Mouse (Mus musculus) midbrain, embryonic 16.5 days (tissue): ENCODE results near the gene Pde8b. TPM values are rescaled to one million over a fixed set of nuclear protein-coding genes. Genes with fewer than 3 reads are reported as not detected.
A peak's percentile ranks its signal among the peaks of the same experiment; 100 is the strongest.

Experiments used
- ATAC-seq: fragments of 200-750 bp; cut with Nextera tagmentation; 2 replicates; pipeline ENCODE4 v1.8.0; 2017; ENCODE audit warnings: moderate TSS enrichment
- H3K27ac ChIP-seq: fragments of 300-500 bp; sonication (generic); 2 replicates; pipeline ENCODE4 v1.5.1; 2014; ENCODE audit warnings: mild to moderate bottlenecking, low read length, mixed read lengths
- H3K27me3 ChIP-seq: fragments of 300-500 bp; sonication (generic); 2 replicates; pipeline ENCODE4 v1.6.1; 2014; ENCODE audit warnings: low read depth, low read length, mixed read lengths; ENCODE audit not compliant: control insufficient read depth, insufficient read depth
- H3K36me3 ChIP-seq: fragments of 300-500 bp; sonication (generic); 2 replicates; pipeline ENCODE4 v1.6.1; 2014; ENCODE audit warnings: mild to moderate bottlenecking, low read length, moderate library complexity, mixed read lengths; ENCODE audit not compliant: control insufficient read depth, insufficient read depth
- H3K4me1 ChIP-seq: fragments of 300-500 bp; sonication (generic); 2 replicates; pipeline ENCODE4 v1.6.1; 2014; ENCODE audit warnings: mild to moderate bottlenecking, low read length, mixed read lengths; ENCODE audit not compliant: control insufficient read depth, insufficient read depth
- H3K4me2 ChIP-seq: fragments of 300-500 bp; sonication (generic); 2 replicates; pipeline ENCODE4 v1.6.1; 2014; ENCODE audit warnings: mild to moderate bottlenecking, low read length, mixed read lengths
- H3K4me3 ChIP-seq: fragments of 300-500 bp; sonication (generic); 2 replicates; pipeline ENCODE4 v1.5.1; 2014; ENCODE audit warnings: low read depth, mild to moderate bottlenecking, low read length, moderate library complexity, mixed read lengths
- H3K9ac ChIP-seq: fragments of 300-500 bp; sonication (generic); 2 replicates; pipeline ENCODE4 v1.6.1; 2014; ENCODE audit warnings: low read depth, low read length, mixed read lengths
- H3K9me3 ChIP-seq: fragments of 300-500 bp; sonication (generic); replicated peaks from 2 replicates; pipeline ENCODE4 v1.6.1; 2014; ENCODE audit warnings: mild to moderate bottlenecking, low read length, mixed read lengths; ENCODE audit not compliant: control insufficient read depth, poor library complexity, severe bottlenecking
- WGBS: fragments of 180-500 bp; shearing (Covaris S2); extraction: QIAGEN DNeasy Blood & Tissue Kit; methylation state at CpG from one replicate; pipeline ENCODE4 v1.1.7; 2014; 5-methylcytosine and 5-hydroxymethylcytosine counted together
- polyA plus RNA-seq: library from polyadenylated mRNA; unstranded; fragments of >200 nt; fragmentation: Nextera tagmentation; extraction: Ambion mirVana; gene quantifications from 2 replicates; pipeline ENCODE4 v1.2.1, GENCODE M21; 2015

Gene Pde8b
- polyA plus RNA-seq, 1 experiment from 2014 or later: 11.0 TPM

- no peak overlapping the region for H3K4me2 ChIP-seq
- no peak for ATAC-seq
- H3K9me3 ChIP-seq: no peaks in the 10 kb centered on the region
- H3K36me3 ChIP-seq: no peaks in the 10 kb centered on the region
- H3K4me3 ChIP-seq: no peak overlapping the region
- H3K27me3 ChIP-seq: no peaks in the 10 kb centered on the region
- WGBS: 84% methylated on average over 9 of the region's 9 CpGs
- H3K27ac ChIP-seq: no peak overlapping the region
- H3K9ac ChIP-seq: no peak overlapping the region
- 0 out of 2 replicates have a peak, but pooled peaks cover 3% of the 10 kb centered on the region for H3K4me1 ChIP-seq
These were observed 216.0 kb downstream of the Pde8b start for GRCm38 (mm10) chr13:95034094-95034493.

- Histone ChIP-seq H3K9me3 (no peaks in the 10 kb centered on the region), H3K27ac (no peak overlapping the region), H3K36me3 (peaks cover 9% of the 10 kb centered on the region), H3K27me3 (no peaks in the 10 kb centered on the region), H3K9ac (no peak overlapping the region), H3K4me1 (0 out of 2 replicates have a peak, but pooled peaks cover 3% of the 10 kb centered on the region), H3K4me3 (no peak overlapping the region), H3K4me2 (no peak overlapping the region)
- WGBS: 80% methylated on average over 6 of the region's 6 CpGs
- peak; percentile 57; the same call in 1 of the 2 replicates for ATAC-seq
These were observed 217.2 kb downstream of the Pde8b start for GRCm38 (mm10) chr13:95032973-95033372.

DNA sequence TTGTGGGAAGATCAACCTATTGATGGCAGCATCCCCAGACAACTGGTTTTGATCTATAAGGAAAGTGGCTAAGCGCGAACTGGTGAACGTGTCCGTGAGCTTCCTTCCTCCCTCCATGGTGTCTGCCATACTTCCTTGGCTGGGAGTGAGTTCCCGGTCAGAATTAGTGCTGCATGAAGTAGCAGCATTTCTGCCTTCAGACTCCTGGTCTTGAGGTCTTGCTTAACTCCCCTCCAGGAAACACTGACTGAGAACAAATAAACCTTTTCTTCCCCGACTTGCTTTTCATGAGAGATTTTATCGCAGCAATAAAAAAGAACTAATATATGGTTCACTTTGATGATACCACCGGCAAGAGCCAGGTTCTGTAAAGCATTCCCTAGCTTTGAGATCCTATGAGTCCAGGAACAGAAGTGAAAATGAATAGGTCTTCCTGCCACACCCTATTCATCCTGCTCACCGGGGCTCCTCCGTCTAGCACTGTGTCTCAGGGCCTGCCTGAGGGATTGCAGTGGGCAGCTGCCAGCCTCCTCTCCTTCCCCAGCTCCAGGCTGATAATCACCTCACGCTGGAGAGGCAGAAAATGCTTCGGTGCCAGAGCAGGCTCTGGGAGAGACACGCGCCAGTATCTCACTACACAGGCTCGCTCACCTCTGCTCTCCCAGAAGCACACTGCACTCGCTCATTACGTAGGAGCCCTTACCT is 217.9 kb downstream of the Pde8b start:
- no peak overlapping the region for H3K4me2 ChIP-seq
- H3K27me3 ChIP-seq: no peaks in the 10 kb centered on the region
- 59% methylated on average over 17 of the region's 17 CpGs for WGBS
- H3K9me3 ChIP-seq: no peaks in the 10 kb centered on the region
- peak overlapping the region; percentile 47; the same call in 1 of the 2 replicates for H3K27ac ChIP-seq
- H3K4me1 ChIP-seq: 0 out of 2 replicates have a peak, but pooled peaks cover 3% of the 10 kb centered on the region
- H3K36me3 ChIP-seq: peaks cover 14% of the 10 kb centered on the region
- peak; percentile 32; the same call in 1 of the 2 replicates for ATAC-seq
- no peak overlapping the region for H3K9ac ChIP-seq
- no peak overlapping the region for H3K4me3 ChIP-seq

GRCm38 (mm10) chr13:95030828-95031227 is 219.3 kb downstream of the Pde8b start:
- Histone ChIP-seq H3K9me3 (no peaks in the 10 kb centered on the region), H3K9ac (no peak overlapping the region), H3K4me1 (0 out of 2 replicates have a peak, but pooled peaks cover 3% of the 10 kb centered on the region), H3K4me2 (no peak overlapping the region), H3K4me3 (no peak overlapping the region), H3K27ac (no peak overlapping the region), H3K36me3 (peaks cover 14% of the 10 kb centered on the region), H3K27me3 (no peaks in the 10 kb centered on the region)
- WGBS: 86% methylated on average over 6 of the region's 6 CpGs
- ATAC-seq: no peak

- Histone ChIP-seq H3K4me3 (no peak overlapping the region), H3K36me3 (peaks cover 3% of the 10 kb centered on the region; the same call in 1 of the 2 replicates), H3K27me3 (no peaks in the 10 kb centered on the region), H3K4me1 (peaks cover 8% of the 10 kb centered on the region; the same call in 1 of the 2 replicates), H3K9me3 (no peaks in the 10 kb centered on the region), H3K9ac (no peak overlapping the region), H3K27ac (no peak overlapping the region), H3K4me2 (no peak overlapping the region)
- ATAC-seq: no peak
- WGBS: 87% methylated on average over 6 of the region's 6 CpGs
These were observed 229.9 kb downstream of the Pde8b start for GRCm38 (mm10) chr13:95020216-95020615.

DNA sequence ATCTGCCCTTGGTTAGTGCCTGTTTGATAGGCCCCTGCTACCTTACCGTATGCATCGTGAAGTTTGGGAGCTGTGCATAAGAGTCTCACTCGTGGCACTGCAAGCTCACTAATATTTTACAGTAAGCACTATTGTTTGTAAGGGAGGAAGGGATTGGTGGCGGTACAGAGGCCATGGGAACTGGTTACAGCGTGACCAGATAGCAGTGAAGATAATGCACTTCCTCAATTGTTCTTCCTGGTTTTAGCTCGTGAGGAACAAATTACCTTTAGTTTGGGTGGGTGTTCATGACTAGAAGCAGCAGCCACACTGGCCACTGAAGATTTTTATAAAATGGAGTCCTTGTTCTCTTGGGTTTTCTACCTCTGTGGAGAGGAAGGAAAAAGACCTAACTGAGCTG is 230.8 kb downstream of the Pde8b start:
- WGBS: 86% methylated on average over 6 of the region's 6 CpGs
- Histone ChIP-seq H3K4me2 (no peak overlapping the region), H3K36me3 (peaks cover 3% of the 10 kb centered on the region; the same call in 1 of the 2 replicates), H3K27ac (no peak overlapping the region), H3K9me3 (no peaks in the 10 kb centered on the region), H3K9ac (no peak overlapping the region), H3K4me1 (peaks cover 8% of the 10 kb centered on the region; the same call in 1 of the 2 replicates), H3K4me3 (no peak overlapping the region), H3K27me3 (no peaks in the 10 kb centered on the region)
- no peak for ATAC-seq

- peaks cover 8% of the 10 kb centered on the region; the same call in 1 of the 2 replicates for H3K4me1 ChIP-seq
- H3K27me3 ChIP-seq: no peaks in the 10 kb centered on the region
- peaks cover 3% of the 10 kb centered on the region; the same call in 1 of the 2 replicates for H3K36me3 ChIP-seq
- 2% methylated on average over 9 of the region's 9 CpGs for WGBS
- peak overlapping the region; percentile 57 for H3K9ac ChIP-seq
- no peaks in the 10 kb centered on the region for H3K9me3 ChIP-seq
- peak overlapping the region; percentile 64 for H3K27ac ChIP-seq
- H3K4me2 ChIP-seq: peak overlapping the region; percentile 23; the same call in 1 of the 2 replicates
- H3K4me3 ChIP-seq: no peak overlapping the region
- ATAC-seq: peak; percentile 88
These were observed 232.2 kb downstream of the Pde8b start for GRCm38 (mm10) chr13:95017916-95018315.

GRCm38 (mm10) chr13:95017278-95017677 is 232.9 kb downstream of the Pde8b start:
- H3K27me3 ChIP-seq: no peaks in the 10 kb centered on the region
- H3K36me3 ChIP-seq: peaks cover 3% of the 10 kb centered on the region; the same call in 1 of the 2 replicates
- H3K4me3 ChIP-seq: no peak overlapping the region
- H3K4me1 ChIP-seq: peaks cover 8% of the 10 kb centered on the region; the same call in 1 of the 2 replicates
- H3K27ac ChIP-seq: no peak overlapping the region
- no peak overlapping the region for H3K9ac ChIP-seq
- 87% methylated on average over 6 of the region's 6 CpGs for WGBS
- no peaks in the 10 kb centered on the region for H3K9me3 ChIP-seq
- ATAC-seq: no peak
- H3K4me2 ChIP-seq: no peak overlapping the region

DNA sequence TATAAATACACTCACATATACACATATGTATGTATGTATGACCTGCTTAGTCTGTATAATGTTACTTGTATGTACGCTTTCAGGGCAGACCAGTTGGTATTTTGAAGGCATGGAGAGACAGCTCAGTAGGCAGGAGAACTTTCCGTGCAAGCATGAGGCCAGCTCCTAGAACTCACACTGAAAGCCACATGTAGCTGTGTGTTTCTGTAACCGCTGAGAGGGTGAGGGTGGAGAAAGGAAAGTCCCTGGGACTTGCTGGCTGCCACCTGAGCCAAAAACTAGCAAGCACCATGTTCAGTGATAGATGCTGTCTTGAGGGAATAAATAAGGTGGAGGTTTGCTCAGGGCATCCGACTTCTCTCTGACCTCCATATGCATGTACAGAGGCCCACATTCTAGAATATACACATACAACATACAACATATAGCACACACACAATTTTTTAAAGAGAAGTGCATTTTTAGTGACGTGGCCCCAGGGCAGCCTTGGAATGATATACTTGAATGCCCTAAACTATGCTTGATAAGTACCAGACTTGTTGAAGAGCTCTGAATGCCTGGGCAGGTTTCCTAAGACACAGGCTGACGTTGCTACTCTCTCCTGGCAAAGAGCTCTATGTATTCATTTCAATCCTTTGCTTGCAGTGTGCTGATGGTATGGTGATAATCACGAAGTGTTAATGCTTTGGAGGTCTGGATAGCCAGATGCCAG is 238.4 kb downstream of the Pde8b start:
- no peak overlapping the region for H3K4me2 ChIP-seq
- no peaks in the 10 kb centered on the region for H3K9me3 ChIP-seq
- no peak overlapping the region for H3K27ac ChIP-seq
- H3K27me3 ChIP-seq: no peaks in the 10 kb centered on the region
- peaks cover 3% of the 10 kb centered on the region; the same call in 1 of the 2 replicates for H3K36me3 ChIP-seq
- no peak overlapping the region for H3K9ac ChIP-seq
- no peak overlapping the region for H3K4me3 ChIP-seq
- 92% methylated on average over 7 of the region's 7 CpGs for WGBS
- no peak for ATAC-seq
- H3K4me1 ChIP-seq: no peaks in the 10 kb centered on the region
